Mouse (Mus musculus) limb, embryonic 11.5 days (tissue): ENCODE data around the gene Smim24. TPM values are rescaled to one million over a fixed set of nuclear protein-coding genes. Genes with fewer than 3 reads are reported as not detected.
A peak's percentile ranks its signal among the peaks of the same experiment; 100 is the strongest.

Experiments used
- ATAC-seq: fragments of 200-750 bp; cut with Nextera tagmentation; 2 replicates; pipeline ENCODE4 v1.8.0; 2017; ENCODE audit warnings: low read depth; ENCODE audit not compliant: insufficient number of reproducible peaks, low FRiP score, low TSS enrichment
- DNase-seq: peaks from one replicate; pipeline ENCODE4 v3.0.0-alpha.2; 2015; ENCODE audit warnings: low spot score
- H3K27ac ChIP-seq: fragments of 300-500 bp; sonication (generic); replicated peaks from 2 replicates; pipeline ENCODE4 v1.5.1; 2014; ENCODE audit warnings: low read depth, mild to moderate bottlenecking, low read length
- H3K27me3 ChIP-seq: fragments of 300-500 bp; sonication (generic); 2 replicates; pipeline ENCODE4 v1.6.1; 2014; ENCODE audit warnings: mild to moderate bottlenecking, low read length, mixed read lengths; ENCODE audit not compliant: control insufficient read depth, insufficient read depth
- H3K36me3 ChIP-seq: fragments of 300-500 bp; sonication (generic); 2 replicates; pipeline ENCODE4 v1.6.1; 2014; ENCODE audit warnings: mild to moderate bottlenecking, low read length, moderate library complexity, mixed read lengths; ENCODE audit not compliant: control insufficient read depth, insufficient read depth
- H3K4me1 ChIP-seq: fragments of 300-500 bp; sonication (generic); 2 replicates; pipeline ENCODE4 v1.6.1; 2014; ENCODE audit warnings: low read length, mixed read lengths; ENCODE audit not compliant: control insufficient read depth, insufficient read depth
- H3K4me2 ChIP-seq: fragments of 300-500 bp; sonication (generic); 2 replicates; pipeline ENCODE4 v1.6.1; 2014; ENCODE audit warnings: low read depth, mild to moderate bottlenecking, moderate library complexity; ENCODE audit not compliant: severe bottlenecking
- H3K4me3 ChIP-seq: fragments of 300-500 bp; sonication (generic); 2 replicates; pipeline ENCODE4 v1.5.1; 2014; ENCODE audit warnings: low read depth, low read length
- H3K9ac ChIP-seq: fragments of 300-500 bp; sonication (generic); 2 replicates; pipeline ENCODE4 v1.6.1; 2014; ENCODE audit warnings: mild to moderate bottlenecking, low read length
- H3K9me3 ChIP-seq: fragments of 300-500 bp; sonication (generic); 2 replicates; pipeline ENCODE4 v1.6.1; 2016; ENCODE audit warnings: low read length; ENCODE audit not compliant: control insufficient read depth
- WGBS: fragments of 180-500 bp; shearing (Covaris S2); extraction: QIAGEN DNeasy Blood & Tissue Kit; methylation state at CpG from one replicate; pipeline ENCODE4 v1.1.7; 2014; 5-methylcytosine and 5-hydroxymethylcytosine counted together
- polyA plus RNA-seq: library from polyadenylated mRNA; unstranded; fragments of >200 nt; fragmentation: Nextera tagmentation; extraction: Ambion mirVana; gene quantifications from 2 replicates; pipeline ENCODE4 v1.2.1, GENCODE M21; 2014

Gene Smim24
- polyA plus RNA-seq, 1 experiment from 2014 or later = 3.4 TPM

DNA sequence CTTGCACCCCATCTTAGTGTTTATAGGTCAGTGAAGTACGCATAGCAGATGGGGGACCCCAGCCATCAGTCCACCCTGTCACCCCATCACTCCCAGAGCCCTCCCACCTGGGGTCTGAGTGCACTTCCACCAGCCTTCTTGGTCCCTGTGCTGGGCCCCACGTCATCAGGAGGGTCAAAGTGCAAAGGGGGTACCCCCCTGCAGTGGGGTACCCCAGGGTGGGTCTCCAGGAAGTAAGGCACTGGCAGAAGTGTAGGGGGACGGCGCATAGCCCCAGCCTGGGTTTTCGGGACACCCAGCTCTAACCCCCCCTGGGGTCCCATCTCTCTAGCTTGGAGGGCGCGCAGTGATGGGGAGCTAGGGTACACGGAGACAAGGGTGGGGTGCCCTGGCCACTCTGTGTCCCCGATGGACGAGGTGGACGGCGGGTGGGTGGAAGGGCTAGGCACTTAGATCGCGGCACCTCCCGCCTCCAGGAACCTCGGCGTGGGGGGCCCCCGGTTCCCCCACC lies 7.0 kb downstream of the Smim24 start:
- Histone ChIP-seq H3K9me3 (no peaks in the 10 kb centered on the region), H3K4me2 (no peak overlapping the region), H3K27ac (no peak overlapping the region), H3K27me3 (peaks cover 4% of the 10 kb centered on the region; the same call in 1 of the 2 replicates), H3K4me3 (no peak overlapping the region), H3K4me1 (peaks cover 32% of the 10 kb centered on the region), H3K9ac (no peak overlapping the region), H3K36me3 (peaks cover 11% of the 10 kb centered on the region; the same call in 1 of the 2 replicates)
- 72% methylated on average over 18 of the region's 18 CpGs for WGBS
- ATAC-seq (no peak), DNase-seq (no peak)

DNA sequence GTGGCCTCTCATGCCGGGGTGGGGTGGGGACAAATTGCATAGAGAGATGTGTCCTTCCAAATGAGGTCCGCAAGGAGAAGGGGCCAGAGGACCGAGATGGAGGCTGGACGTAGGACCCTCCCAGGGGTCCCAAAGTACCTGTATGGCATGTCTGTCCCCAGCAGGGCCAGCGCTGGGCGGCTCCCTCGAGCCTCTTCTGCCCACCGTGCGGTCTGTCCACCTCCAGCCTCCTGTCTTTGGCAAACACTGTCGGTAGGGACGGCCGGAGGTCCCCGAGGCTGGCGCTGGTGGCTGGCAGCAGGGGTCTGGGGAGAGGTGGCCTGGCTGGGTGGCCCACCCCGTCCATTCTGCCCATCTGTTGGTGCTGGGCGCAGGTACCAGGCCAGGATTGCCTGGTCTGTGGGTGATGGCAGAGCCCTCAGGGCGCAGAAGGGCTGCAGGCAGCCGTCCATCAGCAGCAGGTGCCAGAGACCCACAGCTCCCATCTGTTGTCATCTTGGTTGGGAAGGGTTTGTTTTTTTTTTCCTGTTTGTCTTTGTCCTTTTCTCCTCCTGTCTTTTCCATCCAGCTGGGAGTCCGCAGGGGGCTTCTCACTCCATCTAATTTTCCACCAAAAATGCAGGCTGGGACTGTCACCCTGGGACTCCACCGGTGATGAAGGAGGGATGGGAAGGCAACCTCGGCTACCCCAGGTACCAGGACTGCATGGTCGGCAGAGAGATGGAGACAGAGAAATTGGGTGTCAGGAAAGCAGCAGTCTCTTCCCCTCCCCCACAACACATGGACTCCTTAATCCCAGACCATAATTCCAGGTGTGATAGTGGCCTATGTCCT lies 7.7 kb downstream of the Smim24 start:
- H3K4me3 ChIP-seq = peak overlapping the region; percentile 1; the same call in 1 of the 2 replicates
- H3K27me3 ChIP-seq = peaks cover 4% of the 10 kb centered on the region; the same call in 1 of the 2 replicates
- H3K4me2 ChIP-seq = peak overlapping the region; percentile 24
- peaks cover 13% of the 10 kb centered on the region; the same call in 1 of the 2 replicates for H3K36me3 ChIP-seq
- 0 out of 2 replicates have a peak overlapping the region, but pooled peaks have one; percentile 2 for H3K27ac ChIP-seq
- no peak overlapping the region; the same call in 1 of the 2 replicates for H3K9ac ChIP-seq
- 49% methylated on average over 22 of the region's 22 CpGs for WGBS
- DNase-seq (no peak), ATAC-seq (no peak)
- H3K9me3 ChIP-seq = no peaks in the 10 kb centered on the region
- H3K4me1 ChIP-seq = peaks cover 32% of the 10 kb centered on the region

DNA sequence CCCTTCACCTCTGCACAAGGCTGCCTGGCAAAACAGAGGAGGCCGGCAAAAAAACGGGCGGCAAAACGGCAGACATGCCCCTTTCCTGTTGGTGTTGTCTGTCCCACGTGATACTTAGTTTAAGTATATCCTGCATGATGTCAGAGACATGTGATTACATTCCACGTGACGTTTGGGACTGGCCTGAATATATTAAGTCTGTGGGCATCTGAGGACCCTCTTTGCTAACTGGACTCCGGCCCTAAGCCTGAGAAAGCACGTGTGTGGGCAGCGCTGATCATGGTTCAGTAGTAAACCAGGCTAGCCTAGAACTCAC lies 8.3 kb downstream of the Smim24 start:
- DNase-seq = no peak
- H3K4me1 ChIP-seq = peaks cover 34% of the 10 kb centered on the region
- peaks cover 9% of the 10 kb centered on the region; the same call in 1 of the 2 replicates for H3K27me3 ChIP-seq
- no peak overlapping the region for H3K4me3 ChIP-seq
- H3K9ac ChIP-seq = no peak overlapping the region
- H3K9me3 ChIP-seq = no peaks in the 10 kb centered on the region
- H3K27ac ChIP-seq = 0 out of 2 replicates have a peak overlapping the region, but pooled peaks have one; percentile 2
- peaks cover 13% of the 10 kb centered on the region; the same call in 1 of the 2 replicates for H3K36me3 ChIP-seq
- 0 out of 2 replicates have a peak, but pooled peaks have one; percentile 0 for ATAC-seq
- H3K4me2 ChIP-seq = peak overlapping the region; percentile 24; the same call in 1 of the 2 replicates
- 20% methylated on average over 10 of the region's 10 CpGs for WGBS

DNA sequence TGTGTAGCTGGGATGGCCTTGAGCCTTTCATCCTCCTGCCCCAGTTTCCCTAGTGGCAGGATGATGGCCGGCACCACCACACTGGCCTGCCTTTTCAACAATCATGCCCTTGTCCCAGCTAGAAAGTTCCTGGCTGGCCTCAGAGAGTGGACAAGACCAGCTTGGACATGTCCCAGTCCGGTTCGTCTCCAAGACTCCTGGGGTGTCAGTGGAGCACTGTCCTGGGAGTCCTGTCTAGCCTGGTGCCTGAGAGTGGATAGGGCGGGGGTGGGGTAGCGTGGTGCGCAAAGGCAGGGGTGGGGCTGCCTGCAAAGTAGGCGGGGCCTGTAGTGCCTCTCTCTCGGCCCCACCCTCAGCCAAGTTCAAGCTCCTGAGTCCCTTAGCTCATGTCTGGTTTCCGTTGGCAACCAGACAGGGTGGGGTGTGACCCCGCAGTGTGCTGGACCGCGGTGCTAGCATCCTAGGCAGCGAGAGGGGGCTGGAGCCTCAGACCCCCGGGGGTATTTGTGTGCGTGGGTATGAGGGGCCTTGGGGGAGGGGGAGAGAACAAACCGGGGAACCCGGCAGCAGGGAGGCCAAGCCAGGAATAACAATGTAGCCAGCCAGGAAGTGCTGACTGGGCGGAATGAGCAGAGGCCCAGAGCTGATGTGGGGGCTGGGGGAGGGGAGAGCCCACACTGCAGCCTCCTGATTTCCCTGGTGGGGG lies 8.8 kb downstream of the Smim24 start:
- Histone ChIP-seq H3K4me3 (0 out of 2 replicates have a peak overlapping the region, but pooled peaks have one; percentile 5), H3K27ac (peak overlapping the region; percentile 90), H3K4me2 (peak overlapping the region; percentile 32; the same call in 1 of the 2 replicates), H3K9me3 (no peaks in the 10 kb centered on the region), H3K4me1 (peaks cover 39% of the 10 kb centered on the region), H3K27me3 (peaks cover 9% of the 10 kb centered on the region; the same call in 1 of the 2 replicates), H3K9ac (peak overlapping the region; percentile 47), H3K36me3 (peaks cover 13% of the 10 kb centered on the region; the same call in 1 of the 2 replicates)
- ATAC-seq (peak; percentile 82), DNase-seq (peak; percentile 84)
- 7% methylated on average over 17 of the region's 18 CpGs for WGBS

DNA sequence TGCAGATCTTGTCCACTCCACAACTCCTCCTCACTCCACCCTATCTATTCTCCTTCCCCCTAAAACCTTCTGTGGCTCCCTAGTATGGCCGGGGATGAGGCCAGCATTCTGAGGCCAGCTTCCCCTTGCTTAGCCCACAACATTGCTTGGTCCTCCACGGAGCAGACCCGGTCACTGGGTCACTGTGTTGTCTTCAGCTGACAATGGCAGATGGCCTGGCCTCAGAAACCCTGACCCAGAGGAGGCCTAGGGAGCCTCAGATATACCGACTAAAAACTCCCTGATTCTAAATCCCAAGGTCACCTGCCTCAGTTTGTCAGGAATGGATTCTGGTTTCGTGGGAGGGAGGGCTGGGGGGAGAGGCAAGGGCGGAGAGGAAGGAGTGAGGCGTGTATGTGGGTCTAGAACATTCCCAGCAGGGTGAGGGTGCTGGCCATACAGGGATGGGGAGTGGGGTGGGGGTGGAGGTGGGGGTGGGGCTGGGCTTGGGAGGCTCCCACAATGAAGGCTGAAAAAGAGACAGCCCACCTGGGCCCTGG lies 9.4 kb downstream of the Smim24 start:
- H3K9me3 ChIP-seq = no peaks in the 10 kb centered on the region
- H3K4me1 ChIP-seq = peaks cover 45% of the 10 kb centered on the region
- peak overlapping the region; percentile 90 for H3K27ac ChIP-seq
- DNase-seq (no peak), ATAC-seq (peak; percentile 7; the same call in 1 of the 2 replicates)
- WGBS = 24% methylated on average over 7 of the region's 7 CpGs
- H3K27me3 ChIP-seq = peaks cover 9% of the 10 kb centered on the region; the same call in 1 of the 2 replicates
- 0 out of 2 replicates have a peak overlapping the region, but pooled peaks have one; percentile 5 for H3K4me3 ChIP-seq
- H3K4me2 ChIP-seq = peak overlapping the region; percentile 32; the same call in 1 of the 2 replicates
- peaks cover 13% of the 10 kb centered on the region; the same call in 1 of the 2 replicates for H3K36me3 ChIP-seq
- H3K9ac ChIP-seq = peak overlapping the region; percentile 47

DNA sequence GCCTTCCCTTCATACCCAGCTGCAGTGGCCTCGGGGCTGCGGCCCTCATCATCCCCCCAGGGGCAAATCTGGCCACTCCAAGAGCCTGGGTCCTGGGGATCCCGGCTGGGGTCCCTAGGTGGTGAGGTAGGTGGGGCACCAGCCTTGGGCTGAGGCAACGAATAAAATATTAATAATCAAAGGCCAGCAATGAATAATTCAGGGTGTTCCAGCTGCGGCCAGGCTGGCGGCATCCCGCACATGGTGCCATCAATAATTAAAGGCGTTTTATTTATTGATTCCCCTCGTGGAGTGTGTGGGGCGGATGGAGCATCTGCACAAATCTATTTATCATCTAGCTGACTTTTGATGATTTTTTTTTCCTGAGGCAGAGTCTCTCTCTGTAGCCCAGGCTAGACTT lies 10.7 kb downstream of the Smim24 start:
- no peaks in the 10 kb centered on the region for H3K9me3 ChIP-seq
- ATAC-seq = no peak
- no peak overlapping the region for H3K4me3 ChIP-seq

DNA sequence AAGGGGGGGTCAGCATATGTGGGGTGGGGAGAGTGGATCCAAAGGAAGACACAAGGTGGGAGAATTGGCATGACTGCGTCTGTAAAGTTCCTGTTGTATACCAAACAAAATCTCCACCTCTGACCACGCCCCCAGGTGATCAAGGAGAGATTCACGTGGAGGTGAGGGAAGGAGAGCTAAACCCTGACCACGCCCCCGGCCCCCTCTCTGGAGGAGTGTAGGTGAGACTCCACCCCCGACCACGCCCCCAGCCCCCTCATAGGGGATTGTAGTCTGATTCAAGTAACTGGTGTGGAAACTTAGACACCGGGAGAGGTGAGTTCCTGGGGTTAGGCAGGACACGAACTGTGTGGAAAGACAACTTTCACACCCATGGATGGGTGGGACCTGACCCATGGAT lies 11.2 kb downstream of the Smim24 start:
- H3K27me3 ChIP-seq = peaks cover 15% of the 10 kb centered on the region; the same call in 1 of the 2 replicates
- no peaks in the 10 kb centered on the region for H3K9me3 ChIP-seq
- no peak overlapping the region for H3K4me3 ChIP-seq
- WGBS = 11% methylated on average over 9 of the region's 9 CpGs
- H3K36me3 ChIP-seq = peaks cover 11% of the 10 kb centered on the region; the same call in 1 of the 2 replicates
- no peak overlapping the region for H3K9ac ChIP-seq
- DNase-seq = no peak
- ATAC-seq = no peak
- no peak overlapping the region; the same call in 1 of the 2 replicates for H3K27ac ChIP-seq
- H3K4me1 ChIP-seq = peaks cover 61% of the 10 kb centered on the region
- no peak overlapping the region for H3K4me2 ChIP-seq

More for the DNA sequence above, 10.7 kb downstream of the Smim24 start:
- peaks cover 11% of the 10 kb centered on the region; the same call in 1 of the 2 replicates for H3K36me3 ChIP-seq
- peaks cover 56% of the 10 kb centered on the region for H3K4me1 ChIP-seq
- no peak for DNase-seq
- peaks cover 15% of the 10 kb centered on the region; the same call in 1 of the 2 replicates for H3K27me3 ChIP-seq
- no peak overlapping the region for H3K4me2 ChIP-seq
- no peak overlapping the region; the same call in 1 of the 2 replicates for H3K27ac ChIP-seq
- peak overlapping the region; percentile 17 for H3K9ac ChIP-seq
- 55% methylated on average over 10 of the region's 10 CpGs for WGBS
